Mouse (Mus musculus): ENCODE results near the gene BC035044. TPM values are rescaled to one million over a fixed set of nuclear protein-coding genes. Genes with fewer than 3 reads are reported as not detected.

Gene BC035044
- total RNA-seq (2023): 10 to 100 TPM; 42.9 to 64.5 TPM

DNA sequence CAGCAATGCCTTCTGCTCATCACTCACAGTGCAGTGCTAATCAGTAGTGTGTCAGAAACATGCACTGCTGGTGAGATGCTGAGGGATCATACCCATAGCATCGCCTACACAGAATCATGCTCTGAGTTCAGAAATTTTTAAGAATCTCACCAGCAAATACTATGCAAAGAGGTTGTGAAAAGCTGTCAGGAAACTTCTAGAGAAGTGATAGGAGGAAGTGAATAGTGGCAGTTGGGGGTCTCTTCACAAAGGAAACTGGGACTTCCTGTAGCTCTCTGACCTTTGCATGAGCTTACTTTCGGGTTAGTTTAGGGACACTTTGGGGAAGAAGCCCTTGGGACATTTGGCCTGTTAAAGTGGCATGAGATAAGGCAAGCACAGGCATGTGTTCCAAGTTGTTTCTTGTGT is at the start of gene BC035044:
Gene BC035044 (minus strand): TSS at position 179 of the 408 bp plus-strand sequence.

GRCm38 (mm10) chr6:128934081-128934480 is 43.2 kb upstream of the BC035044 start, which contains the start of gene Clec2g:
Gene Clec2g (plus strand): TSS chr6:128934381.

DNA sequence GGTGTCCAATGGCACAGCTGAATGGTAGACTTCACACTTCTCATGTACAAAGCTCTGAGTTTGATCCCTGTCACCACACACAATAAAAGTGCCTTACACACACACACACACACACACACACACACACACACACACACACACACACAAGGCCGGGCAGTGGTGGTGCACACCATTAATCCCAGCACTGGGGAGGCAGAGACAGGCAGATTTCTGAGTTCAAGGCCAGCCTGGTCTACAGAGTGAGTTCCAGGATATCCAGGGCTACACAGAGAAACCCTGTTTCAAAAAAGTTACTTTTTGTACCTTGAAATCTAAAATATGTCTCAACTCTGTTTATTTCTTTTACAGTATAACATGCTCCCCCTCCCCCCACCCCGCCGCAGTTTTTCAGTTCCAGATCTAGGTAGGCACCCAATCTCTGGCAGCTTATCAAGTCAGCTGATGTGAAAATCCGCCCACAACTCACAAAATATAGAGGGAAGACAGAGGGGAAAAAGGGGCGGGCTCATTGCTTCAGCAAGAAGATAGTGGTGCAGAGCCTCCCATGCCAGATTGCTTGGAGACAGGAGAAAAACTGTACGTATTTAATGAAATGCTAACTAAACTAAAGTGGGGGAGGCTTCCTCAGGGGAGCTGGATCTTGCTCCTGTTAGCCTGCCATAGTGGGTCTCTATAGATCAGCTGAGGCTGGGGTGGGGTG is 3.7 kb downstream of the BC035044 start, which contains the start of gene Clec2i:
Gene Clec2i (plus strand): TSS at position 498 of the 700 bp plus-strand sequence.

DNA sequence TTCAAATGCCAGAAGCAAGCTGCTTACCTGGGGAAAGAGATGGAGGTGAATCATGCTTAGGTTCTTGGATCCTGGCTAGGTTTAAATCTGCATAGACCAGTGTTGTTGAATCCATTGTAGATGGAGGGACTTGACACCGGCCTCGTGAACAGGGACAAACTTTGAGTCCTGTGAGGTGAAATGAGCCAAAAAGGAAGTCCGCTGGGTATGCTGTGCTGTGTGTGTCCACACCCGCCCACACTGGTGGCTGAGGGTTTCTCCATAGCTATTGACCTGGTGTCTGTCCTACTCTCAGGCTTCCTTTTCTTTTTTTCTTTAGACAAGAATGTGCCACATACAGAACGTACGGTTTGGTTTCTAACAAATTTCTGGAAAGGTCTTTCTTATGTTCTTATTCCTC is 64.8 kb downstream of the BC035044 start, which contains the start of the genes Gm44511 and Klrb1b:
Gene Gm44511 (minus strand): TSS at position 184 of the 400 bp plus-strand sequence.
Gene Klrb1b (minus strand): TSS at position 200 of the 400 bp plus-strand sequence.

Other genes starting within 250 kb of the BC035044 start
- gene Clec2h, start 228.7 kb downstream of the BC035044 start, total RNA-seq (2023): under 1 TPM in 1 of 2 experiments, not detected in 1; 0.84 TPM
- gene Klrb1, start 168.1 kb downstream of the BC035044 start, total RNA-seq (2023): not detected
- gene Klrb1c, start 101.9 kb downstream of the BC035044 start, total RNA-seq (2023): under 1 TPM in 1 of 2 experiments, not detected in 1; 0.33 TPM
- gene Gm44511, start 64.8 kb downstream of the BC035044 start, total RNA-seq (2023): not detected
- gene Klrb1b, start 64.8 kb downstream of the BC035044 start, total RNA-seq (2023): not detected
- 10 to 100 TPM in 1 of 2 experiments, 1 to 10 TPM in 1; 7.4 to 16.4 TPM for gene Clec2i, start 3.5 kb downstream of the BC035044 start, total RNA-seq (2023)
- 1 to 10 TPM; 4.0 to 5.1 TPM for gene Clec2g, start 43.3 kb upstream of the BC035044 start, total RNA-seq (2023)
- gene Klrb1f, start 154.8 kb upstream of the BC035044 start, total RNA-seq (2023): 10 to 100 TPM; 10.6 to 19.4 TPM
- under 1 TPM in 1 of 2 experiments, not detected in 1; 0.16 TPM for gene Clec2e, start 209.8 kb upstream of the BC035044 start, total RNA-seq (2023)